Mouse (Mus musculus): ENCODE measurements at regions not wholly inside any gene's neighbourhood (a gene's known extent, or its start where the extent isn't known, plus 50 kb on each side); places are given as distances from the start of the nearest gene placed in this dataset.

GRCm38 (mm10) chr2:48407876-48408275 is 406.0 kb upstream of the Acvr2a start:
- DNase-seq (ENCODE audit: low spot score in 2 of 2), result no peak

DNA sequence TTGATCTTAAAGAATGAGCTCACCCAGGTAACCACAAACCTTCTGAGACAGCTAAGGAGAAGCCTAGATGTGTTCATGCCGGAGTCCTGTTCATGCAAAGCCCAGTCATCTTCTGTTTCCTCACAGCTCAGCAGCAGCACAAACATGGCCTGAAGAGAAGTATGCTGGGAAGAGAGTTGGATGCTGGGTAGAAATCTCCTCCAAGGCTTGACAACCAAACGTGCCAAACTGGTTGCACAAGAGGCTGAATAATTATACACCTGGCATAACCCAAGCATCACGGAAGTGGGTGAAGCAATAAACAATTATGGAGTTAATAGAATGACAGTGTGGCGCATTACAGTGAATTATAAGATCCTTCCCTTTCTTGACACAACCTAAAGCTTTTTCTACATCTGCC is 404.0 kb upstream of the Acvr2a start:
- DNase-seq (ENCODE audit: low spot score in 2 of 2), result no peak

DNA sequence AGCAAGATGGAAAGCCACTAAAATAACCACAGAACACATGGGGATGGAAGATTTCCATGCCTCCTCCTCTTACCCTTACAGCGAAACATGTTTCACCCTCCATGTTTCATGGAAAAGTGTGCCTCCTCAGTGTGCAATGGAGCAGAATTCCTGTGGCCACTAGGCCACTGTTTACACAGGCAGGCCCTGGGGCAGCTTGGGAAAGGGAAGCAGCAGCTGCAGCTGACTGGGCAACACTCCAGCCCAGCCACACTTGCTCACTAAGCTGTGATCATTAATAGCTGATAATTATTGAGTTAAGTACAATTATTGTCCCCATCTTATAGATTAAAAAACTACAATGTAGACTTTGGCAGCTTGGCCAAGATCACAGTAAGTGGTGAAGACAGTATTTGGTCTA is 402.5 kb upstream of the Acvr2a start:
- no peak for DNase-seq (ENCODE audit: low spot score in 2 of 2)

DNA sequence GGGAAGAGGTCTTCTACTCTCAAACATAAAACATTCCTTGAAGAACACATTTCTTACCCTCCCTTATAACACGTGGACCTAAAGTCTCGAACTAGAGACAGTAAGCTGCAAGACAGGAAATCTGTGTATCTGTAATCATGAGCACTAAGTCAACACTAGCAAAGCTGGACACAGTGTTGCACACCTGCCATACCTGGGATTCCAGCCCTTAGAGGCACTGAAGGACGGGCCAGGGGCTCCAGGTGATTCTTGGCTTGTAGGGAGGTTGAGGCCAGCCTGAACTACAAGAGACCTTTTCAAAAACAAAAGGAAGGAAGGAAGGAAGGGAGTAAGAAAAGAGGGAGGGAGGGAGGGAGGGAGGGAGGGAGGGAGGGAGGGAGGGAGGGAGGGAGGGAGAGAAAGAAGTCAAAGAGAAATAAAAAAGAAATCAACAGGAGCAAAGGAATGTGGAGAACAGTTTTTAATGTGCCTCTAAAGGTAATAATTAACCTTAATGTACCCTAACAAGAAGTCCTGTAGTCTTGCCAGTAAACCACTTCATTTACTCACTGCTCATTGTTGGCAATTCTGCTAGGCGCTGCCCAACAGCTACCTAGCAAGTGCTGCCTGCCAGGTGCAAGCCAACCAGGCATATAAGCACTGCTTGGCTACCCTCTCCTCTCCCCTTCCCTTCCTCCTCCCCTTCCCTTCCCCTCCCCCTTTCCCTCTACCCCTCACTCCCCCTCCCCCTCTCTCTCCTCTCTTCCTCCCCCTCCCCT is 401.0 kb upstream of the Acvr2a start:
- DNase-seq (ENCODE audit: low spot score in 2 of 2), result no peak

DNA sequence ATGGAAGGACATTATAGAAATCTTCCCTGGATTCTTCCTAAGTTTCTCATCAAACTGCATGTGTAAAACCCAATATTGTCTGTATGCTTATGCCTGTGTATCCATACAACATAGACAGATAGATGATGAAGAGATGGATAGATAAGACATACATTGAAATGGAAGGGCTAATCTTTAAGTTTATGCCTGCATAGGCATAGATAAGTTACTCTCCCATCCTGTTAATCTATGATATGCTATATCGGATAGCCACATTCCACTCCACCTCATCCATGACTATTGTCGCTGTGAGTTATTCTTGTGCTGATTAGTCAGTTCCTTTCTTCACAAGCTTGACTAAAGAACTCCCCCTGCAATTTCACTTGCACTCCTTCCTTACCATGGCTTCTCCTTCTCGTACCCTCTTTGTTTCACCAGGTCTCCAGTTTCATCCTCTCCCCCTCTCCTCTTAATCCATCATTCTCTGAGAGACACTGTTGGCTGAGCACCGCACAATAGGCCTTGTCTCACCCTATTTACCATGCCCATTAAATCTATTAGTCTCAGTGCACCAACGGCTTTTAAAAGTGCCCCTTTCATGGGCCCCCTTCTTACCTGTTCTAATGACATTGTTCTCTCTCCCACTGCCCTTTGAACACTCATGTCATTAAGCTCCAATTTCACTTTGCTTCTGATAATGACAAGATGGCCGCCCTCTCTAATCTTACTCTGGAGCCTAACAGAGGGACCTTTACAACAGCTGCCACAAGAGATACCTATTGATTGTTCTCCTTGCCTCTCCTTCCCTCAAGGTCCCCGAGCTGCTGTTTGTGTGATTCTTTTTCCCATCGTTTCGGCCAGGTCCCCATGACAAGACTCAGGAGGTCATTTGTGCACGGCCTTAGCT is 399.1 kb upstream of the Acvr2a start:
- no peak for DNase-seq (ENCODE audit: low spot score in 2 of 2)

DNA sequence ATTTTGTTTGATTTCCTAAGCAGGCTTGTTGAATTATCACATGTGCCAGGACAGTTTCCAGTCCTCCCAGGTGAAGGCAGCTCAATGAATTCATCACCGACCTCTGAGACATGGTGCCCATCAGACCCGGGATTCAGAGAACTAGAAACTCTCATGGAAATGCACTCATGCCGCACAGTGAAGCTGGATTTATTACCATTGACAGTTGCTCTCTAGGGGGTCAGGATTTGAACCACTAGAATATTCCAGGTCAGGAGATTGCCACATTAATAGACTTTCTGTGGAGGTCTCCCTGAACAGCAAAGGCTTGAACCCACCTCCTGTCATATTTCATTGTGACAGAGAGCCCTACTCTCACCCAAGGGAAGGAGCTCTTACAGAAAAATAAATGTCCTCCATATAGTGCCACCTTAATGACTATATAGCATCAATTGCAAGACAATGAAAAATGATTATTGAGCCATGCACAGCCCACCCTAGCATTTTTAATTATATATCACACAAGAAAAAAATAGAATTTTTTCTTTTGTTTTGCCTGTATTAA is 397.6 kb upstream of the Acvr2a start:
- DNase-seq (ENCODE audit: low spot score in 2 of 2), result no peak

DNA sequence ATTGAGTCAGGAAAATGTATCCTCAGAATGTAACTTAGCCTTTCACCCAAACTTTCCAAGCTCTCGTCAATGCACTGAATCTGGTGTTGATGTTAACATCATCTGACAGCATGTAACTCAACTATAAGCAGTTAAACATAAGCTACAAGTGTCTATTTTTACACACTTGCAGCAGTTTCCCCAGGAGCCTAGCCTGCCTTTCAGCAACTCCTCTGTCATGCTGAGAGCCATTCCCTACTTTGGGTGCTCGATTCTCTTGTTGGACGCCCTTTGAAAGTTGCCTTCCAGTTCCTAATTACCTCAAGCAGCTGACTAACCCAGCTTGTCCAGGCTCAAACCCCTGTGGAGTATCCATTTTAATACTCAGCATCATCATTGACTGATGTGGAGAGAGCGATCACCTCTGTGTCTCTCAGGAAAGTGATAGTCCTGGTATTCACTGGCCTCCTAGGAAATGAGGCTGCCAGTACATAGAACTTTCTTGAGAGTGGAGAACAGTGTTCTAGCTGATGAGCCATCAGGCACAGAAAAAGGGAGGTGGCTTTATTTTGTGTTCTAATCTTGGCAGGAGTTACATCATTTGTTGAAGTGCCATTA is 396.8 kb upstream of the Acvr2a start:
- no peak for DNase-seq (ENCODE audit: low spot score in 2 of 2)

- DNase-seq (ENCODE audit: low spot score in 2 of 2), result no peak
These were observed 393.1 kb upstream of the Acvr2a start for GRCm38 (mm10) chr2:48420791-48421190.

DNA sequence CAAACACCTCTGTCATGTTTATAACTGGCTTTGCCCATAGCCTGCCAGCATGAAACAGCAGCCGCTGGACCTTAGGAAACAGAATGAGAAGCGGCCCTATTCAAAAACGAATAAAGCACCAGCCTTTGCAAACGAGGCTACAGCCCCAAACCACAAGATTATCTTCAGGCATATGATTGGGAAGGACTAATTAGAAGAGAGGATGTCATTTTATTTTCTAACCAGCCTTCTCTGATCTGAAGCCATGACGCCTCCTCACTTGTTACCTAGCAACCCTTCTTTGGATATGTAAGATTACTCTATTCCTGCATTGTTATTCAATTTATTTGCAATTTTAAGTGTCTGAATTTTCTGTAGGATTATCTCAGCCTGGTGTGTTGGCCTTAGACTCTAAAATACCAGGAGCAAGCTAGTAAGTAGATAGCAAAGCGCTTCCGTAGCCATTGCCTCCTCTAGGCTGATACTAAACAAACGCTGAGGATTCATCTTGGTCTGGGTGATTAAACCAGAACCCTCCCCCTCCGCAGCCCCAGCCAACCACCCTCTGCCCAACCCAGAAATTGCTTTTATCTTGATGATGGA is 390.0 kb upstream of the Acvr2a start:
- DNase-seq (ENCODE audit: low spot score in 2 of 2), result peak; percentile 48 to 60

- DNase-seq (ENCODE audit: low spot score in 2 of 2), result no peak
These were observed 389.3 kb upstream of the Acvr2a start for GRCm38 (mm10) chr2:48424562-48424961.

DNA sequence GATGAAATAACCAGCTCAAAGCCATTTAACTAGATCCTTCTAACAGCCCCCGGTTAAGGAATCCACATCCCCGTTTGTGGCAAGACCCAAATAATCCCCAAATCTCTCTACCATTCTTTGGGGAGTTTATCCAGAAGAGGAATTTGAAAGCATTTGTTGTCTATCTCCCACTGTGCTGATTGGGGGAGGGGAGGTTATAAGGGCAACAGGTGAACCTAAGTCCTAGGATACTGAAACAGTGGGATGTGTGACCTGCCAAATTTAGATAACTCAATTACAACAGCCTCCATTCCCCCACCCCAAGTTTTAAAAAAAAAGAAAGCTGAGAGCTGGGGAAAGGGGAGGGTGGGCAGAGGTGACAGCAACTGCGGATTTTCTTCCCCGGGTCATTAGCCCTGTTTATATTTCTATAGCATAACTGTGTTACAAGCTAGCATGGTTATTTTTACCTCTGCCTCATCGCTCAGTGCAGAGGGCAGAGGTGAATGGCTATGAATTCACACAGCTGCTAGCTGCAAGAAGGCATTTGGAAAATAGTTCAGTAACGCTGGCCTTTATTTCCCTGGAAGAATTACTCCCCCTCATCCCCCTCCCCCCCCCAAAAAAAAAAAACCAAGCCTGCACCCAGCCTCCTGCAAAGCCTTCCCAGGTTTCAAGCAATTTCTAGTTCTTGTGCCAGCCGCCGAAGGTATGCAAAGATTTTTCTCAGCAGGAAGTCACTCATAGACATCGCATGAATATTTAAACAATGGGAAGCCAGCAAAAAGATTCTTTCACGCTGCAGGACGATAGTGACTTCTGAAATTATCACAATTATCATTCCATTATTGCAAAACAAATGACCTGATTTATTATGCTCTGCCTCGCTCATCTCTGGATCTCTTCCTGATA is 388.5 kb upstream of the Acvr2a start:
- DNase-seq (ENCODE audit: low spot score in 2 of 2), result no peak

GRCm38 (mm10) chr2:48432545-48432944 is 381.4 kb upstream of the Acvr2a start:
- no peak for DNase-seq (ENCODE audit: low spot score in 2 of 2)

DNA sequence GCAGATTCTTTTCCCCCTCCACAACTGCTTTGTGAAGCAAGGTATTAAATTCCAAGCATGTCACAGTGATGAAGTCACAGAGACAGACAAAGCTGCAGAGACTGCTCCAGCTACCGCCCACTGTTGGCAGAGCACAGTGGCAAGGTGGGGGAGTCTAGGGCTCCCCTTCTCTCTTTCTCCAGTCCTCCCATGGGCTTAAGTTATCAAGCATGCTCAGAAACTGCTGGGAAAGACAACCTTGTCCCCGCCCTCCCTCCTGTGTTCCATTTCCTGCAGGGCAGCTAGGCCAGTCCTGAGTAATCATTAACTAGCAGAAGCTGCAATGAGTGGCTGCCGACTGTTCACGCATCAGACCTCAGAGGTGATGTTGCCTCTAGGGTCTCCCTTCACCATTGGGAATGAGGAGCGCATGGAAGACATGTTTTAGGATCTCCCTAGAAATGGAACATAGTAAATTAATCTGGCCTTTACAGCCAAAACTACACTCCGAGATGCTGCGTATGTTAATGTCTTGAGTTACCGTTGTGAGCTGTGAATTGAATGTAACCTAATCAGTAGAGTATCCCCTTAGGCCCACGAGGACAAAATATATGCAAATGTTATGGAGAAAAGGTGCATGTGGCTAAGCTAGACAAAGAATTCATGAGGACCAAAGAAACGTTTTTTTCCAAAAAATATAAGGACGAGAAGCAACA is 372.5 kb upstream of the Acvr2a start:
- no peak for DNase-seq (ENCODE audit: low spot score in 2 of 2)

- DNase-seq (ENCODE audit: low spot score in 2 of 2), result no peak
These were observed 371.8 kb upstream of the Acvr2a start for GRCm38 (mm10) chr2:48441991-48442544.

DNA sequence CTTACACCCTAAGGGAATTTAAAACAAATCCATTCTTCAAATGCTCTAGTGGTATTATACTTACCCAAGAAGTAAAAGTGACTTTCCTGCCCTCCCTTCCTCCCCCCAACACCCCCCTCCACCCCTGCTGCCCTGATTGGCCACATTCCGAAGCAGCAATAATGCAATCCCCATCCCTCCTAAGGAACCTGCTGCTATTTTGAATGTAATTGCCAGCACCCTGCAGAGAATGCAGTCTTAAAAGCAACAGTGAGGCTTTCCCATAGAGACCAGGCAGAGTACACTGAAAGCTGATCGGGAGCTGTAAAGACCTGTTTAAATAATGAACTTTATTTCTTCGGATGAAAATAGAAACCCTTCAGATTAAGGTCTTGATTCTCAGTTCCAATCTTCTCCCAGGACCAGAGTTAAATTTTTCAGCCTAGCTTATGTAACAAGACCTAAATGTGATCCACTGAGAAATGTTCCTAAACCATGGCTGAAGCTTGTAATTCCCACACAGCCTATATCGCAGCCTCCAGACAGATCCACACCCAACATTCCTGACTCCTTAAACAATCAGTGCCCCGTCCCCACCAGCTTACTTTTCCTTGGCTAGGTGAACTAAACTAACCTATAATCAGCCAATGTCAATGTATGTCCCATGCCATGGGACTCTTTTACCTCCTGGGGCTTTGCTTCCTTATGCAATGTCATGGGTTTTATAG is 367.9 kb upstream of the Acvr2a start:
- DNase-seq (ENCODE audit: low spot score in 2 of 2), result no peak

GRCm38 (mm10) chr2:48446617-48447016 is 367.3 kb upstream of the Acvr2a start:
- peak in 1 of 2 experiments; percentile 28 for DNase-seq (ENCODE audit: low spot score in 2 of 2)

DNA sequence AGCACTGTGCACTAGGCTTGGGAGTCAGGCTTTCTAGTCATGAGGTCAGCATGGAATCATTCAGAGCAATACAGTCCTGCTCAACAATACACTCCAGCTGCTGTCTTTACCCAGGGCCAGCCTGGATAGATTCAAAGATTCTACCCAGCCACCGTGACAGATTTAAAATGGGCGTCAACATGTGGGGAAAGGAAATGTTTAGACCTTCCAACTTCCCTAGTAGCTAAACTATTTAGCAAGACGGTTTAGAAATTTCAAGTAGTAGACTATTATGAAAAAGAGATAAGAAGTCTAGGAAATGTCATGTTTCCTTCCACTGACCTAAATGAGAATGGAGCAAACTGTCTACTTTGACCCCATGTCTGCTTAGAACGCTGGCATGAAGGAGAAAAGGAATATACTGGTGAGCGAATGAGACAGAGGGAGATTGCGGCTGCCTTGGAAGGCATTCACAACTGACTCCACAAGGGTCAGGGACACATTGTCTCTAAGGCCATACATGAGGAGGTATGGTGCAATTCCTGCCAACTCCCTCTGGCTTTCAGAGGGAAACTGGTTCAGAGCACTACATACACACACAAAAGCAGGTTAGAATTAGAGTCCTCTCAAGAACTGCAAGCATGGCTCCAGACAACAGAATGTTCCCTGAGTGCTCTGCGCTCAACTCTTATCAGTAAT is 364.6 kb upstream of the Acvr2a start:
- no peak for DNase-seq (ENCODE audit: low spot score in 2 of 2)
